Mouse (Mus musculus) gastrocnemius, postnatal 36 days (tissue): Measurements from ENCODE around the gene Lgals1. TPM values are rescaled to one million over a fixed set of nuclear protein-coding genes. Genes with fewer than 3 reads are reported as not detected.
"Not testable (repeated sequence)": the region's sequence is repeated elsewhere in the genome, so short reads cannot be mapped to it uniquely, and the experiment has no call there.

Experiments
- DNase-seq, 2 experiments: peaks; one replicate each; pipeline ENCODE4 v3.0.0; 2022
- intact Hi-C: fragments of 180-260 bp; cut with DNase I; formaldehyde crosslinking; loops from one replicate; pipeline ENCODE4 v1.15.1; 2025
- long read RNA-seq, 2 experiments: library from polyadenylated mRNA; stranded (forward); transcript quantifications; one replicate each; pipeline ENCODE4 v2.0.0; 2021
- total RNA-seq, 2 experiments: library from RNA; stranded (reverse); gene quantifications; 2 replicates each; pipeline ENCODE4 v1.2.3; 2021

Gene Lgals1
- 100 to 1,000 TPM; 188 to 289 TPM for total RNA-seq
- long read RNA-seq, experiment 1, transcript Lgals1-201 (4 exons, 800 nt): major isoform, 950 of 1,061 reads
- long read RNA-seq, experiment 1, partial matches to known transcripts: 83 of 1,061 reads
- long read RNA-seq, experiment 1, other reads (novel, unspliced or antisense): 25 of 1,061 reads
- long read RNA-seq, experiment 2, transcript Lgals1-201 (4 exons, 800 nt): major isoform, 625 of 707 reads
- long read RNA-seq, experiment 2, partial matches to known transcripts: 65 of 707 reads
- long read RNA-seq, experiment 2, other reads (novel, unspliced or antisense): 17 of 707 reads

GRCm38 (mm10) chr15:78926021-78926919 is at the start of gene Lgals1:
TSS of gene Lgals1 (plus strand) at chr15:78926725.
- DNase-seq: peak; percentile 92 to 94
- intact Hi-C loops: no loop called here

GRCm38 (mm10) chr15:78876991-78877809 is 49.3 kb upstream of the Lgals1 start, which contains the start of gene Gga1:
TSS of gene Gga1 (plus strand) at chr15:78877190.
- peak; percentile 86 to 95 for DNase-seq
- intact Hi-C loops: no loop called here

DNA sequence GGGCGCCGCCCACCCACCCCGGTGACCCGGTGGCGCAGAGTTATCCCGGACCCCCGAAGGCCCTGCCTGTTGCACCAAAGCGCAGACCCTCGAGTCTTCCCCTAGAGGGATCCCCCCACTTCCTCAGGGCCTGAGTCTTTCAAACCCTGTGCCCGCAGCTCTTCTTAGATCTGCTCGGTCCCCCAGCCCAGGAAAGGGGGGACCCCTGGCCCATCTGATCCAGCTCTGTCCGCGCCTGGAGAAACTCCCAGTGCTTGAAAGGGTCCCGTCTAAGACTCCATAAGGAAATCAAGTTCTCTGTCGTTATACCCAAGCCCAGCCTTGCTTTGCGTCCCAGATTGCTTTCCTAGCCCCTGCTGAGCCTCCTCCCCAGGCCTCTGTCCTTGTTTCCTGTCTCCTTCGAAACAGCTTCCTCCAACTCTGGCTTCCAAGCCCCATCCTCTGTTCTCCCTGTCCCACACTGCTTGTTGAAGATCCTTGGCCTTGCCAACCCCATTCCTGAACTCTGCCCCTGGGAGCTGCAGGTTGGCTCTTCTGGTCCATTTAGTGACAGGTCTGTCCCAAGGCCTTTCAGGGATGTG is 48.6 kb upstream of the Lgals1 start:
- DNase-seq: peak in 1 of 2 experiments; percentile 44
- intact Hi-C loops: no loop called here

DNA sequence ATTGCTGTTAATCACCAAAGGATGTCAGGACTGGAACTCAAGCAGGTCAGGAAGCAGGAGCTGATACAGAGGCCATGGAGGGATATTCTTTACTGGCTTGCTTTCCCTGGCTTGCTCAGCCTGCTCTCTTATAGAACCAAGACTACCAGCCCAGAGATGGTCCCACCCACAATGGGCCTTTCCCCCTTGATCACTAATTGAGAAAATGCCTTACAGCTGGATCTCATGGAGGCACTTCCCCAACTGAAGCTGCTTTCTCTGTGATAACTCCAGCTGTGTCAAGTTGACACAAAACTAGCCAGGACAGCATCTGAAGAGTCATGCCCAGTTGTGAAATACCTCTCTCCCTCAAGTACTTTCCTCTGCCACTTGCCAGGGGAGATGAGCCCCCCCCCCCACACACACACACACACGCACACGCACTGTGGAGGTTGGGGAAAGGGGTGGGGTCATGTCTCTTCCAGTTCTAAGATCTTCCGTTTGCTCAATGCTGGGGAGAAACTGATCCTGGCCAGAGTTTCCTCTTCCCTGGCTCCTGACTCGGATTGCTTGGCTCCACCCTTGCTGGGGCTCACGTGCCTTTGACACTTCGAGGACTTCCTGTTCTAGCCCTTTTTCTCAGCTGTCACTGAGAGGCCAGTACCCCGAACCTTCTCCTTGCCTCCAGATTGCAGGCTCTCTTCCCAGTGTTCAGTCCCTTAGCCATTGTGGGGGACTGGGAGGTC is 47.6 kb upstream of the Lgals1 start:
- intact Hi-C loops, DNase-seq: not testable (repeated sequence)

DNA sequence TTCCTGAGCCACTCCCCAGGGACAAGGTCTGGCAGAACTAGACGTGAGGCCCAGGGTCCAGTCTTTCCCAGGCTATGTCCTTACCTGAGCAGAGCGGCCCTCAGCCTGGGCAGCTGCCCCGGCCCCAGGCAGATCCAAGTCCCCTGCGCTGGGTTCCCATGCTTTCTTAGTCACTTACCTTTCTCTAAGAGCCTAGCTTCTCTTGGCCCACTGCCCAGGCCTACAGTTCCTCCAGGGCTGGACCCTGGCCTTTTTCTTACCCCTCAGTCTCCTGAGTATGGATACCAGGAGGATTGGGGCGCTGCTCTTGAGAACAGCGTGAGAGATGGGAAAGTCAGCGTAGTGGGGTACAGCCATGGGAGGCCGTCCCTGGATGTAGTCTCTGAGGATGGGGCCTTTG is 46.1 kb upstream of the Lgals1 start:
- DNase-seq: no peak
- intact Hi-C loops: no loop called here

DNA sequence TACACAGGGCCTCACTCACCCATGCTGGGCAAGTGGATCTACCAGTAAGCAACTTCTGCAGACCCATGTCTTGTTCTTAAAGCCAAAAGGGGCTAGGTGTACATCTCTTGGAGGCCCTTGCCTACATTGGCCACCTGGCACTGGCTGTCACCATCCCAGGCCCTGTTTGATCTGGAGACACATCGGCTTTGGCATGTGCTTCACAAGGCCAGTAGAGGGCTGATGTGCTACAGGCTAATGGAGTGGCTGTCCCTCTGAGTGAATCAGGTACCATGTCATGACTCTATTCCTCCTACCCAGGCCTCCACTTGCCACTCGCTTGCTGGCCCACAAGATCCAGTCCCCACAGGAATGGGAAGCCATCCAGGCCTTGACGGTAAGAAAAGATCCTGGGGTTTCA is 44.7 kb upstream of the Lgals1 start:
- intact Hi-C loops: no loop called here
- DNase-seq: no peak

DNA sequence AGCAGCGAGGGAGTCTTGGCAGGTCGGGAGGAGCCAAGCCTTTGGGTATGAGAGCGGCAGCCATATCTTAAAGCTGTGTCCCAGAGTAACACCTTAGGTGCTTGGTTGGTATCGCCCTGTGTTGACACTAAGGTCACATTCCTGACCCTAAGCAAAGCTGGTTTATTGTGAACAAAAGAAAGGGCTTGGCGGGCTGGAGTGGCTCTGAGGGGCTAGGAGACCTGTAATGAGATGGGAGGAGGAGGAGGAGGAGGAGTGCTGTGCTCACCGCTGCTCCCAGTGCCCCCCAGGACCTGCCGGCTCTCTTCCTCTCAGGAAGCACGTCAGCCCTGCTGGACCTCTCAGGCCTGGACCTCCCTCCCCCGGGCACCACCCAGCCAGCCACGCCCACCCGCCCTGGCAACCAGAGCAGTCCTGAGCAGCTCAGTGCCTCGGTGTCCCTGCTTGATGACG is 37.1 kb upstream of the Lgals1 start:
- intact Hi-C loops: no loop called here
- no peak for DNase-seq

DNA sequence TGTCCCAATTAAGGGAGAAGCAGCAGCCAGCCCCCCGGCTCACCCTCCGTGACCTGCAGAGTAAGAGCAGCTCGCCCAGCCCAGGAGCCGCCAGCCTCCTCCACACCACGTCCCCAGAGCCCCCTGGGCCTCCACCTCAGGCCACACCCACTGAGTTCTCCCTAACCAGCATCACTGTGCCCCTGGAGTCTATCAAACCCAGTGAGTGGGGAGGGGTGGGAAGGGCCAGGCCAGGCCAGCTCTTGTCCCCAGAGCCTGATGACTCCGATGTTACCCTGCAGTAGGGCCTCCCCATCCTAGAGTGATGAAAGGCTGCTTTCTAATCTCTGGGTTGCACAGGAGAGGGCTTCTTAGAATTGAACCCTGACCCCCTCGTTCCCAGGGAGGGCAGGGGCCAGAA is 34.1 kb upstream of the Lgals1 start:
- no peak for DNase-seq
- intact Hi-C loops: no loop called here

- no peak for DNase-seq
- intact Hi-C loops: no loop called here
These were observed 31.8 kb upstream of the Lgals1 start for GRCm38 (mm10) chr15:78894726-78895125.

- intact Hi-C loops: no loop called here
- DNase-seq: no peak
These were observed 30.8 kb upstream of the Lgals1 start for GRCm38 (mm10) chr15:78895741-78896140.

DNA sequence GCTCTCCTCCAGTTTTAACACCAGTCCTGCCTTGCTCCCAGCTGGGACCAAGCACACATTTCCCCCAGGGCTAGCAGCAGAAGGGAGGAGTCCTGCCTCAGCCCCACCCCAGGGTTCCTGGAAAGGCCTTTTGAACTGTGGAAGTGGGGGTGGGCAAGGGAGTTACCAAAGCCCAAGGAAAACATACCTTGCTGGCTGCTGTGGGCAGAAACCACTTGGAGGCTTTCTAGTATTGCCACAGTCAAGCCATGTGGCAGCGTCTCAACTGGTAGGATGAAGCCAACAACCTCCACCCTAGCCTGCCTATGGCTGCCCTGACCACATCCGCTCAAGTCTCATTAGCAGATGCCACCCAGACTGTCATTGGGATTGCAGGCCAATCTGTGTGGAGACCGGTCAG is 30.4 kb upstream of the Lgals1 start:
- intact Hi-C loops: no loop called here
- DNase-seq: no peak

- DNase-seq: no peak
- intact Hi-C loops: no loop called here
These were observed 29.0 kb upstream of the Lgals1 start for GRCm38 (mm10) chr15:78897488-78897887.

GRCm38 (mm10) chr15:78898507-78899001 is 28.0 kb upstream of the Lgals1 start:
- intact Hi-C loops: no loop called here

GRCm38 (mm10) chr15:78899409-78899739 is 27.2 kb upstream of the Lgals1 start, which contains the start of gene Gm49510:
TSS of gene Gm49510 (plus strand) at chr15:78899667.
- intact Hi-C loops: no loop called here
- peak in 1 of 2 experiments; percentile 54 for DNase-seq

More at GRCm38 (mm10) chr15:78898507-78899001, 28.0 kb upstream of the Lgals1 start:
- DNase-seq: no peak

DNA sequence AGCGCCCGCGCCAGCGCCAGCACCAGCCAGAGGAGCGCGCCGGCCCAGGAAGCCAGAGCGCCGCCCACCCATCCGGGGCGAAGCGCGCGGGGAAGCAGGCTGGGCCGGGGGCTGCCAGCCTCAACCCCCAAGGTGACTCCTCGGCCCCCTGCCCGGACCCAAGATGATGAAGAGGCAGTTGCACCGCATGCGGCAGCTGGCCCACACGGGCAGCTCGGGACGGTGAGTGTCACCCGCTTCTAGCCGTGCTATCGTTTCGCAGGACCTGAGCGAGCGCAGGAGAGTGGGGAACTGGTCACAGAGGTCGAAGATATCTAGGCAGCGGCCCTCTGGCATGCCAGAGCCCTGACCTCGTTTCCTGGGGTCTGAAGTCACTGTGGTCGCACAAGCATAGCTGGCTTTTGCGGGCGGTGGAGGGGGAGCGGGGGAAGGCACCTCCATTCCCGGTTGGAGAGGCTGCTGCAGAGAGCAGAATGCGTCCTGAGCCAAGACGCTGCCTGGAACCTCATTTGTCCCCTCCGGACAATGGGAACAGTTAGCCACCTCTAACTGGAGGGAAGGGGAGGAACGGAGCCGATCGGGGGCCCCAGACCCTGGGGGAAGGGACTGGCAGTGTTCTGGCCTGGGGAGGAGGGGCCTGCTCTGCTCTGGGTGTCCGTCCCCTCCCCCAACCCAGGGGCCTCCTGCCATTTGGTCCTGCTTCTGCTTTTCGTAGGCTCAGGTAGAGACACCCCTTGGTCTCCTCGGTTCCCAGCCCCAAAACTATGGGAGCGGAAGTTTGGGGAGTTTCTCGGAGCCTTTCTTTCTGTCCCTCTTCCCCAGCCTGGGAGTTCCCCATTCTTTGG is 26.6 kb upstream of the Lgals1 start, which contains the start of gene Sh3bp1:
Sh3bp1 (plus strand) TSS at position 29 of the 845 bp plus-strand sequence.
- no peak for DNase-seq
- intact Hi-C loops: loop anchor here (5.0 kb wide), 1 partner anchor 42 kb away; no protein-coding TSS in a partner anchor

- no peak for DNase-seq
- intact Hi-C loops: loop anchor here (5.0 kb wide), 1 partner anchor 41 kb away; no protein-coding TSS in a partner anchor
These were observed 25.7 kb upstream of the Lgals1 start for GRCm38 (mm10) chr15:78900585-78901421.

- intact Hi-C loops: loop anchor here (5.0 kb wide), 1 partner anchor 41 kb away; no protein-coding TSS in a partner anchor
- DNase-seq: no peak
These were observed 25.1 kb upstream of the Lgals1 start for GRCm38 (mm10) chr15:78901422-78901789.
